Mouse (Mus musculus): ENCODE data around the gene Jade2.

GRCm38 (mm10) chr11:51847902-51848301 is 9.6 kb downstream of the Jade2 start:
- TF ChIP-seq POLR2A (IDR thresholded peaks at IDR 0.05; ENCODE audit: control insufficient read depth, low read depth, low read length) (no peak), CTCF (IDR thresholded peaks at IDR 0.05; ENCODE audit: control insufficient read depth, insufficient read depth, insufficient replicate concordance, low read depth, low read length) (no peak)

Data from testis, adult 2 months (tissue).